Mouse (Mus musculus): ENCODE results near the gene Garnl3.
"Not testable (repeated sequence)": the region's sequence is repeated elsewhere in the genome, so short reads cannot be mapped to it uniquely, and the experiment has no call there.

Gene Garnl3

DNA sequence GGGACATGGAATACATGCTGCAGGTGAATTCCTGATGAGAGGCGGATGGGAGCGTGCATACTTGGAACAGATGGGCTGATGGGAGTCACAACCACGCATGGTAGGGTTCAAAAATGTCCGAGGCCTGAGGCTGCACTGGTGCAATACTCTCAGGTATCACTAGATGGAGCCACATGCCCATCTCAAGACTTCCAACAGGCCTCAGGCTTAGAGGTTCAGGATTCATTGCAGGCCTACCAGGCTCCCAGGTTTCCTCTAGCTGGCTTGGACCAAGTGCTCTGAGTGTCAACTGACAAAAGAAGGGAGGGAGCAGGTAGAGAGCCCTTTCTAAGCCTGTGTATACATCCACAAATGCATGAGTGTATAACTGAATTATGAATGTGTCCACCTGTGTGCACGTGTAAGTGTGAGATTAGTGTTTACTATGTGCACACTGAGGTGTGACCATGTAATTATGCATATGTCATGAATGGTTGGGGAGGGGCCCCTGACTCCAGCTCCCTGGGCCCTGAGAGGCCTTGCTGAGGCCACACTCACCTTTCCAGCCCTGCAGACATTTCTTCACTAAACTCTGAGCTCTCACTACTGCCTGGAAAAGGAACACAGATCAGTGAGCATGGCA, 23.4 kb upstream of the Garnl3 start:
- peak; percentile 20 to 60 for DNase-seq

DNA sequence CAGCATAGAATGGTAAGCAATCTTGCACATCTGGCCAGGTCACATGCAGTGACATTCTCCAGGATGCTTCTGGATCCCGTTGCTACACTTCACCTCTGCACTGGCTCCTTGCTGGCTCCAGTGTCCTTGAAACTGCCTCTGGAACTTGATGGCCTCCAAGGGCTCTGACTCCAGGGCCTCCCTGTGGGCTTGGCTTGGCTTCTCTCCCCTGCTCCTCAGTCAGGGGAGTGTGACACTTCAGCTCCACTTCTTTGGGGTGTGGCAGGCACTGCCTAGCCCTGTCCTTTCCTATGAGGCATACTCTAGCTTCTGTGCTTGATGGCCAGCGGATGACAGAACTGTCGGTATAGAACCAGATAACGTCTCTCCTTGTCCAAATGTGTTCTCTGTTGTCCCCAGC, 15.5 kb upstream of the Garnl3 start:
- no peak for DNase-seq

- no peak for DNase-seq
These were observed 11.8 kb upstream of the Garnl3 start for GRCm38 (mm10) chr2:33143292-33143691.

- no peak for DNase-seq
These were observed 7.0 kb upstream of the Garnl3 start for GRCm38 (mm10) chr2:33138491-33138890.

DNA sequence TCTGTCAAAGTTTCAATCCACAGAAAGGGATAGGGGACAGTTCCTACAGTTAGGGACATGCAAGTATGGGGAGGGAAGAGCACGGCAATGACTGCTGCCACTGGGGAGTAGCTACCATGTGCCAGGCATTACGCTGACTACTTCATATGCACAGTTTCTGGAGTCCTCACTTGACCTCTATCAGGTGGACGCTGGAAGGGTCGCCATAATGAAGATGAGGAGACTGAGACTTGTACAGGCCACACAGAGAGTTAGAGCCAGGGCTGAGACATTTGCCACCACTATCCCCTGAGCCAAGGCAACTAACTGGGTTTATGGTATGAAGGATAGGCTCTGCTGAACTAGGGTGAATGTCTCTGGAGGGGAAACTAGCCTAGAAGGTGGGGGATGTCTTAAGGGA, 6.3 kb upstream of the Garnl3 start:
- DNase-seq, result no peak

- no peak for DNase-seq
These were observed 5.8 kb upstream of the Garnl3 start for GRCm38 (mm10) chr2:33137244-33137643.

DNA sequence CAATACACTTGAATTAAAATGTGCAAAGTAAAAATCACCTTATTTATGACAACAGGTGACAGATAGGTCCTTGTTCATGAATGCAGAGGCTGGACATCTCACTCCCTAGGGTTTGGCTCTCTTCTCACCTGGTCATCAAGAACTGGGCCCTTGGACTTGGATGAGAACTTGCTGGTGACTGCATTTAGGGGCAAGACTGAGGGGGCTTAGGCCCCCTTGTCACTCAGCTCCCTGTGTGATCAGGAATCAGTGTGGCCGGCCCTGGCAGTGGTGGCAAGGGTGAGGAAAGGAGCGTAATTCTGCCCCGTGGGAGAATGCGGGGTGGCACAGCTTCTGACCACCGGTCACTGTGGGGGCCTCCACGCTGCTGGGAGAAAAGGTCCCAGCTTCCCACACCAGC, 4.9 kb upstream of the Garnl3 start:
- no peak for DNase-seq

GRCm38 (mm10) chr2:33134766-33135490, 3.5 kb upstream of the Garnl3 start:
- no peak for DNase-seq

DNA sequence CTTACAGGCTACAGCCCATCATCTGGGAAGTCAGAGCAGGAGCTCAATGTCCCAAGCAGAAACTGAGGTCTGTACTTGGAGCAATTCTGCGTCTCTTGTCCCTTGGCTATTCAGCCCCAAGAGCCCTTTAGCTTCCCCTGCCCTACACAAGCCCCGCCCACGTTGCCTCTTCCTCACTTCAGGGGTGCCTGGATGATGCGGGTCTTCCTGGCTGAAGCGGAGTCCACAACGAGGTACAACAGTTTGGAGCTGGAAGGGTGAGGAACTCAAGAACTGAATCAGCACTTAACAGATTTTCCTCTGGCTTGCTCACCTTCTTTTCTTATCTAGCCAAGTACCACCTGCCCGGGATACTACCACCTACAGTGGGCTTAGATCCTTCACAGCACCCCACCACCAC, 852 bp upstream of the Garnl3 start:
- peak in 1 of 2 experiments; percentile 14 for DNase-seq

DNA sequence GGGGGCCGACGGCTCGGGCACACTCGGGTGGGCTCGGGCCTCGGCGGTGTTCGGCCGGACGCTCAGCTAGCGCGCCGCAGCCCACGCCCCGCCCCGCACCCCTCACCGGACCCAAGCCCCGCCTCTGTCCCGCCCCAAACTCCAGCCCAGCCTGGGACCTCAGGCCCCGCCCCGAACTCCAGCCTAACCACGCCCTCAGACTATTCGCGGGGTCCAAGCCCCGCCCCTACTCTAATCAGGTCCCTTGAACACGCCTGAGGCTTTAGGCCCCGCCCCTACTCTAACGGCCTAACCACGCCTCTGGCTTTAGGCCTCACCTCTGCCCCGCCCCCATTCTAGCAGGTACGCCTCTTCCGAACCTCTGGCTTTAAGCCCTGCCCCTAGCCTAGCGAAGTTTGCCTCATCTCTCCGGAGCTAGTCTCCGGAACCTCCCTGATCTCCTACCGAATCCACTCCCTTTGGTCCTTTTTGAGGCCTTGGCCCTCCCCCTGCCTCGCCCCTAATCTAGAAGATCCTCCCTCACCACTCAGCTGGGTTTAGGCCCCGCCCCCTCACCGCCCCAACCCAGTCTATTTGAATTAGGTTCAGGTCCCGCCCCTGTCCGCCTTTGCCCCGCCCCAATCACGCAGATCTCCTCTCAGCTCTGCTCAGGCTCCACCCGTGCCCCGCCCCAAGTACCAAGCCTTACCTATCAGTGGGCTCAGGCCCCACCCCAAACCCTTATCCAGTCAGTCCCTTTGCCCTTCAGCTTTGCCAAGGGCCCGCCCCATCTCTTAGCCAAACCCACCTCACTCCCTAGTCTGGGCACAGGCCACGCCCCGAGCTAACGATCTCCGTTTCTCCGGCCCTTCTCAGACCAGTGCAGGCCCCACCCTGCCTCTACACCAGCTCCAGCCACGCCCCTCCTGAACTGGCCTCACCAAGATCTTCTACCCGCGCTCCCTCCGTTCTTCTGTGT, 649 bp downstream of the Garnl3 start:
- DNase-seq, result peak; percentile 95 to 98

- no peak for DNase-seq
These were observed 1.3 kb downstream of the Garnl3 start for GRCm38 (mm10) chr2:33130141-33130525.

DNA sequence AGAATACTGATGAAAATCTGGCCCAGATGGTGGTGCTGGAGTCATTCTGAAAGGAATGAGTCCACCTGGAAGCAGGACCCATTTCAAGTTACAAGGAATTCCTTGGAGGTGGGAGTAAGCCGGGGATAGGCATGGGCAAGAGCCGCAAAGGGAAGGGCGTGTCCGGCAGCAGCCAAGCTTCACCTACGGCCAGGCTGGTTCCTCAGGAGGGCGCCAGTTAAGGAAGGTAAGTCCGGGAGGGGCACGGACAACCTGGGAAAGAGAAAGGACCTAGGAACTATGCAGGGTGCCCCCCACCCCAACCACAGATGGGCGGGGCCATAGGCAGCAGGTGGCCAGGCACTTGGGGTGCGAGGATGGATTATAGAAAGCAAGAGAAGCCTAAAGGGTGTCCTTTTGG, 1.8 kb downstream of the Garnl3 start:
- peak; percentile 16 to 18 for DNase-seq

GRCm38 (mm10) chr2:33129005-33129404, 2.4 kb downstream of the Garnl3 start:
- DNase-seq, result no peak

GRCm38 (mm10) chr2:33127271-33127670, 4.2 kb downstream of the Garnl3 start:
- no peak for DNase-seq

- DNase-seq, result no peak
These were observed 8.6 kb downstream of the Garnl3 start for GRCm38 (mm10) chr2:33122856-33123255.

DNA sequence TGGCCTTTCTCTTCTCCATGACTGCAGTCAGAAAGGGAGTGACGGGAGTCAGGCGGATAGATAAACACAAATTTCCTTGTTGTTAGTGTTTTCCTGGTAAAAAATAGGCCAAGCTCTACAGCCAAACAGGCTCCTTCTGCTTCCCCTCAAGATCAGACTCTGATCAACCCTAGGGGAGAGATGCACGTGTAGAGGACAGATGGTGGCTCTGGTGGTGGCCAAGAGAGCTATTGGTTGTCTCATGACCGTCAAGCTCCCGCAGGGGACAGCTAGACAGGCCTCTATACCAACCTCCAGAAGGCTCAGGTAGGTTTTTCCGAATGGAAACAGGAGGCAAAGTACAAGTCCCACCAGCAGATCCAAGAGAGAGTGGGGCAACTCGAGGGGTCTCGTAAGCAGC, 30.9 kb downstream of the Garnl3 start:
- DNase-seq, result no peak

DNA sequence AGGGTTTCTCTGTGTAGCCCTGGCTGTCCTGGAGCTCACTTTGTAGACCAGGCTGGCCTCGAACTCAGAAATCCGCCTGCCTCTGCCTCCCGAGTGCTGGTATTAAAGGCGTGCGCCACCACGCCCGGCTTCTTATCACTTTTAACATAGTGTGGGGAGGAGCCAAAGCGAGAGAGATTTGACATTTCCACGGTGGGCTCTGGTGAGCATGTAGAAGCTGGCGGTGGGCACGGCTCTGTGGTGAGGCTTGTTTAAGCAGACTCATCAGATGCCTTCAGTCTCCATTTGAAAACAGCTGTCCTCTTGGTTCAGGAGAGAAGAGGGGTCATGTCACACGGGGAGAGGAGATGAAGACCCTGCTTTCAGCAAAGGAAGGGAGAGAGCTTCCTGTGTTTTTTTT, 34.1 kb downstream of the Garnl3 start:
- not testable (repeated sequence) for DNase-seq

- no peak for DNase-seq
These were observed 36.2 kb downstream of the Garnl3 start for GRCm38 (mm10) chr2:33095221-33095671.

DNA sequence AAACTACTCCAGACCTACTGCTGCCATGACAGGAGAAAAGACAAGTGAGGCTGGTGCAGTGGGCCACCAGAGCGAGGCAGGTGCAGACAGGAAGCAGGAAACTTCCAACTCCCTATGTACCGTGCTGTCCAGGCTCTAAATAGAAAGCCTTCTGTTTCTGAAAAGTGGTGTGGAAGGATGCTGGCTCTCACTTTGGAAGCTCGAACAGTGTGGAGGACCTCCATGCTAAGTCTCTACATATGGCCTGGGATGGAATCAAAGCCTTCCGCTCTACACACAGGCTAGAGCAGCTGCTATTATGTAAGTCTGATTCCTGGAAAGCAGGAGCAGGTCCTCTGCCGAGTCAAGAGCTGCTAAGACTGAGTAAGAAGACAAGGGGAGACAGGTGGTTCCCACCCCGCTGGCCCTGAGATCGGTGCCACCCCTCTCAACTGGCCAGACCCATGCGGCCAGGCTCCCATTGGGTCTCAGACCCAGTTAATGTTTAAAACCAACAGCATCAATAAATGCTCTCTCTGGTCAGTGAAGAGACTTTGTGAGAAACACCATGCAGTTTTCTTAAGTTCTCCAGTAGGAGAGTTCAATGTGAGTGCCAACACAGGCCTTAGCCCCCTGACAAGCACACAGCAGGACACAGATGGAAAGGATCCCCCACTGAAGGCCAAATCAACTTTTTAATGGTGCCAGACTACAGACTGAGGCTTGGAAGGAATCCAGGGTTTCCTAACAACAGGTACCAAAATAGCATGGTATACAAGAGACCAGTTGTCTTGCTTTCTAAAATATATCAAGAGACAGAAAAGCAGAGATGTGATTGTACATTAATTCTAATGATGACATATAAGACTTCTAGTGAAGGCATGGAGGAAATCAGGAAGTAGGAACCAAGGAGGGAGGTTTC, 40.6 kb downstream of the Garnl3 start:
- DNase-seq, result no peak

GRCm38 (mm10) chr2:33090033-33090400, 41.4 kb downstream of the Garnl3 start:
- DNase-seq, result not testable (repeated sequence)

GRCm38 (mm10) chr2:33089356-33090032, 42.0 kb downstream of the Garnl3 start:
- no peak for DNase-seq

Data from spleen, adult 18-20 months (tissue).